Mouse (Mus musculus) CH12.LX (cell line): ENCODE data around the gene Dck.

Experiments used
- CHD1 ChIP-seq: IDR thresholded peaks from 2 replicates; pipeline ENCODE4 v1.6.1; 2012; ENCODE audit warnings: low read depth, low read length, improper control_type of control experiment, inconsistent platforms
- CHD2 ChIP-seq: IDR thresholded peaks from 2 replicates; pipeline ENCODE4 v1.6.1; 2011; ENCODE audit warnings: low read length, improper control_type of control experiment
- CTCF ChIP-seq, 2 experiments: IDR thresholded peaks in 1 of 2; conservative IDR thresholded peaks in 1 of 2; 2 replicates each; pipeline ENCODE4 v1.5.1; 2011 to 2012; ENCODE audit warnings: low read depth in 2 of 2, low read length in 2 of 2, improper control_type of control experiment in 1 of 2, inconsistent platforms in 1 of 2, mild to moderate bottlenecking in 1 of 2, moderate library complexity in 1 of 2
- IRF4 ChIP-seq: IDR thresholded peaks from 2 replicates; pipeline ENCODE4 v1.6.1; 2014; ENCODE audit warnings: low read depth, mild to moderate bottlenecking, inconsistent platforms, low read length, improper control_type of control experiment
- JUND ChIP-seq: conservative IDR thresholded peaks from 2 replicates; pipeline ENCODE4 v1.6.1; 2011; ENCODE audit warnings: low read depth, low read length, improper control_type of control experiment
- MAX ChIP-seq: IDR thresholded peaks from 2 replicates; pipeline ENCODE4 v1.6.1; 2011; ENCODE audit warnings: low read length, improper control_type of control experiment
- MXI1 ChIP-seq: IDR thresholded peaks from 2 replicates; pipeline ENCODE4 v1.6.1; 2011; ENCODE audit warnings: mild to moderate bottlenecking, low read depth, low read length, improper control_type of control experiment
- POLR2A ChIP-seq: IDR thresholded peaks from 2 replicates; pipeline ENCODE4 v1.6.1; 2011; ENCODE audit warnings: low read depth, mild to moderate bottlenecking, improper control_type of control experiment, low read length
- RAD21 ChIP-seq: IDR thresholded peaks from 2 replicates; pipeline ENCODE4 v1.6.1; 2011; ENCODE audit warnings: low read depth, mild to moderate bottlenecking, low read length, improper control_type of control experiment, moderate library complexity
- TCF12 ChIP-seq: IDR thresholded peaks from 2 replicates; pipeline ENCODE4 v1.6.1; 2014; ENCODE audit warnings: low read depth, mild to moderate bottlenecking, inconsistent platforms, low read length, improper control_type of control experiment
- UBTF ChIP-seq: IDR thresholded peaks from 2 replicates; pipeline ENCODE4 v1.6.1; 2012; ENCODE audit warnings: low read depth, mild to moderate bottlenecking, inconsistent platforms, low read length, improper control_type of control experiment, moderate library complexity
- USF1 ChIP-seq: IDR thresholded peaks from 2 replicates; pipeline ENCODE4 v1.6.1; 2014; ENCODE audit warnings: low read depth, mild to moderate bottlenecking, inconsistent platforms, low read length, improper control_type of control experiment
- USF2 ChIP-seq: conservative IDR thresholded peaks from 2 replicates; pipeline ENCODE4 v1.6.1; 2011; ENCODE audit warnings: low read depth, low read length, improper control_type of control experiment
- ZC3H11A ChIP-seq: IDR thresholded peaks from 2 replicates; pipeline ENCODE4 v1.6.1; 2012; ENCODE audit warnings: low read depth, mild to moderate bottlenecking, inconsistent platforms, low read length, improper control_type of control experiment

DNA sequence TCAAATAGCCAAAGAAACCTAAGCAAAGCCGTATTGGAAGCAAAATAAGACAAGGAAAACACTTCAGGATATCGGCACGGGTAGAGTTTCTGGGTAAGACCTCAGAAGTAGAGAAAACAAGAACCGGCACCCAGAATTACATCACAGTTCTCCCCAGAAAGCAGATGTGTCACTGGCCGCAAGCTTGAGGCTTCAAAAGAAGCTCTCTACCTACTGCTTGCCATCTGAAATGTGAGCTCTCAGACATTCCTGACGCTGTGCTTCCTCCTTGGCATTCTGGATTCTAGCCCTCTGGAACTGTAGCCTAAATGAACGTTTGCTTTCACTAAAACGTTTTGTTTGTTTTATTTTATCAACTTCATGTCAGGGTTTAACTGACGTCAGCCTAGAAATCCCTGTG is 25.9 kb downstream of the Dck start:
- no peak for TF ChIP-seq CTCF (conservative IDR thresholded peaks at IDR 0.05 in 1 of 2, IDR thresholded peaks at IDR 0.05 in 1 of 2; ENCODE audit: low read depth in 2 of 2, low read length in 2 of 2)
- no peak for TF ChIP-seq MAX
- no peak for TF ChIP-seq CHD1
- TF ChIP-seq ZC3H11A = no peak
- TF ChIP-seq USF1 = no peak
- TF ChIP-seq MXI1 = no peak
- no peak for TF ChIP-seq IRF4
- no peak for TF ChIP-seq JUND
- no peak for TF ChIP-seq TCF12
- TF ChIP-seq POLR2A = no peak
- TF ChIP-seq CHD2 = no peak
- no peak for TF ChIP-seq USF2
- no peak for TF ChIP-seq UBTF
- no peak for TF ChIP-seq RAD21
